Comparison of ENCODE assay signal across 16 mouse cellular contexts in the genomic region with DNA sequence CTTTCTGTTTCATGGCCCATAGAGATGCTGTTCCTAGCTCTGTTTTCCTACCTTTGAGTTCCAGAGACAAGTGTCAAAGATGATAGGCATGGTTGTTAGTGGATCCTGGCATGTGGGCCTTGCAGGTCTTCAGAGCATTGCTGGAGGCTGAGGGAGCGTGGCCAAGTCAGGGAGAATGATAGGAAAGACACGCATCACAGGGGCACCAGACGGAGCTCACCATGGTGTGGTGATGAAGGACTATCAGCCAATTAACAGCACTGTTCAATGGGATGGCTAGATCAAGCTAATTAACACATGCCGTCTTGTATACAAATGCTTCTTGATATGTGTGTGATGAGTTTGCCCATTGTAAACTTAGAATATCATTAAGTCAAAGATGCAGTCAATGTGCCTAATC.
"Had no signal": no experiment of that assay in that cellular context is flagged by ENCODE, and none has a peak within 500 bp of the region (broad histone marks: within the 10 kb centered on the region; RNA-seq: fewer than 3 reads in every experiment).

No protein-coding gene starts in this region.

- H3K4me3 ChIP-seq: midbrain, embryonic 10.5 days; midbrain, embryonic 12.5 days; myocyte; neural tube, embryonic 13.5 days; neural tube, embryonic 15.5 days; stomach, embryonic 15.5 days had no signal

- H3K4me1 ChIP-seq: midbrain, embryonic 10.5 days; midbrain, embryonic 12.5 days; neural tube, embryonic 13.5 days; neural tube, embryonic 15.5 days; stomach, embryonic 15.5 days had no signal

- DNase-seq: lung, embryonic 14.5 days; lung, postnatal 10 days; lung, postnatal 4 days; midbrain, embryonic 14.5 days; right cerebral cortex, postnatal 14 days; thymus, adult 2 months; thymus, postnatal 25 days; thymus, postnatal 4 days had no signal

- H3K27ac ChIP-seq: midbrain, embryonic 10.5 days; midbrain, embryonic 12.5 days; neural tube, embryonic 13.5 days; neural tube, embryonic 15.5 days; stomach, embryonic 15.5 days; stomach, postnatal 0 days had no signal

- H3K9ac ChIP-seq: lung, embryonic 14.5 days; midbrain, embryonic 12.5 days; neural tube, embryonic 13.5 days; neural tube, embryonic 15.5 days; stomach, embryonic 15.5 days had no signal

- ATAC-seq: midbrain, embryonic 16.5 days had no signal

- H3K27me3 ChIP-seq: midbrain, embryonic 12.5 days; neural tube, embryonic 13.5 days; neural tube, embryonic 15.5 days; stomach, embryonic 15.5 days had no signal

- H3K9me3 ChIP-seq: midbrain, embryonic 10.5 days; midbrain, embryonic 12.5 days; neural tube, embryonic 13.5 days; neural tube, embryonic 15.5 days; stomach, embryonic 15.5 days had no signal

- H3K4me2 ChIP-seq: lung, embryonic 14.5 days; midbrain, embryonic 12.5 days; neural tube, embryonic 13.5 days; neural tube, embryonic 15.5 days; stomach, embryonic 15.5 days had no signal

- H3K36me3 ChIP-seq: midbrain, embryonic 10.5 days; midbrain, embryonic 12.5 days; neural tube, embryonic 13.5 days; neural tube, embryonic 15.5 days; stomach, embryonic 15.5 days had no signal
